Mouse (Mus musculus): Measurements from ENCODE around the gene Bend4. TPM values are rescaled to one million over a fixed set of nuclear protein-coding genes. Genes with fewer than 3 reads are reported as not detected.

Gene Bend4
- polyA plus RNA-seq, 1 experiment from 2014 or later, result 7.7 TPM

DNA sequence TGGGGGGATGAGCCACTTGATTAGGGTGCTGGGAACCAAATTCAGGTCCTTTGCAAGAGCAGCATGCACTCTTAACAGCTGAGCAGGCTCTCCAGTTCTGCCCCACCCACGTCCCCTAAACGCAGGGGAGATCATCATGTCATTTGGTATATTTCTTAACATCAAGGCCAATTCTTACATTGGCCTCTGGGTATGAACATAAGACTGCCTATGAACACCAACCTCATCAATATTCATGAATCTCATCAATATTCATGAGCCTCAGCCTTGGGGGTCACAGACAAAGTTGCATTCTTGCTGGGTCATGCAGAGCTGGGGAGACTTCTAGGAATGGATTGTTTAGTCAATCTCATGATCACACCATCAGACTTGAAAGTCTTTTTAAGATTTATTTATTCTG is 46.4 kb downstream of the Bend4 start:
- Histone ChIP-seq H3K27me3 (ENCODE audit: insufficient read depth, low read length) (no peaks in the 10 kb centered on the region), H3K9ac (no peak overlapping the region), H3K27ac (ENCODE audit: low read depth) (no peak overlapping the region), H3K9me3 (ENCODE audit: low read depth, low read length) (no peaks in the 10 kb centered on the region), H3K4me2 (no peak overlapping the region), H3K36me3 (ENCODE audit: insufficient read depth) (no peaks in the 10 kb centered on the region), H3K4me1 (ENCODE audit: insufficient read depth) (no peaks in the 10 kb centered on the region), H3K4me3 (ENCODE audit: low read depth, low read length) (no peak overlapping the region)
- DNase-seq, result no peak
- WGBS, result 94% methylated on average over 2 of the region's 2 CpGs
- ATAC-seq (ENCODE audit: insufficient read depth), result no peak
- no peak for TF ChIP-seq CTCF (IDR thresholded peaks at IDR 0.05; ENCODE audit: low read depth)

- Histone ChIP-seq H3K4me1 (ENCODE audit: insufficient read depth) (no peaks in the 10 kb centered on the region), H3K27ac (ENCODE audit: low read depth) (no peak overlapping the region), H3K27me3 (ENCODE audit: insufficient read depth, low read length) (no peaks in the 10 kb centered on the region), H3K36me3 (ENCODE audit: insufficient read depth) (no peaks in the 10 kb centered on the region), H3K9me3 (ENCODE audit: low read depth, low read length) (no peaks in the 10 kb centered on the region), H3K4me2 (no peak overlapping the region), H3K4me3 (ENCODE audit: low read depth, low read length) (no peak overlapping the region), H3K9ac (no peak overlapping the region)
- ATAC-seq (ENCODE audit: insufficient read depth) (no peak), DNase-seq (no peak)
- TF ChIP-seq CTCF (IDR thresholded peaks at IDR 0.05; ENCODE audit: low read depth), result no peak
- 63% methylated on average over 8 of the region's 8 CpGs for WGBS
Observed at GRCm38 (mm10) chr5:67377044-67377621, 51.0 kb downstream of the Bend4 start.

DNA sequence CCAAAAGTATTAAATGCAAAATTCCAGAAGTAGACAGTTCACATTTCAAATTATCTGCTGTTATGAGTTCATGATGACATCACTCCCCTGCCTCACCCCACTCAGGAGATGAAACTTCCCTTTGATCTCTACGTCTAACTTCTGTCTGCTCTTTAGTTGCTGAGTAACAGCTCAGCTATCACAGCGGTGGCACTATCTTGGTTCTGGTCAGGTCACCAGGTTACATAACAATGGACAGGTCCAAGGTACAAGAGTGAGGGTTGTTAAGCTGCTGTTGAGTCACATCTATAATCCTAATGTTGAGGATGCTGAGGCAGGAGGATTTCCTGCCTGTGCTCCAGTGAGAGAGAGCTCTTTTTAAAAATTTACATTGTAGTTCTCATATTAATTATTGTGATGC is 65.2 kb downstream of the Bend4 start:
- H3K27ac ChIP-seq (ENCODE audit: low read depth), result no peak overlapping the region
- H3K36me3 ChIP-seq (ENCODE audit: insufficient read depth), result no peaks in the 10 kb centered on the region

GRCm38 (mm10) chr5:67362316-67362715 is 65.8 kb downstream of the Bend4 start:
- WGBS, result 93% methylated on average over 10 of the region's 10 CpGs
- H3K27ac ChIP-seq (ENCODE audit: low read depth), result no peak overlapping the region
- DNase-seq, result no peak
- TF ChIP-seq CTCF (IDR thresholded peaks at IDR 0.05; ENCODE audit: low read depth), result no peak
- no peak overlapping the region for H3K9ac ChIP-seq
- no peaks in the 10 kb centered on the region for H3K4me1 ChIP-seq (ENCODE audit: insufficient read depth)
- H3K9me3 ChIP-seq (ENCODE audit: low read depth, low read length), result no peaks in the 10 kb centered on the region
- H3K36me3 ChIP-seq (ENCODE audit: insufficient read depth), result 0 out of 2 replicates have a peak, but pooled peaks cover 3% of the 10 kb centered on the region
- H3K27me3 ChIP-seq (ENCODE audit: insufficient read depth, low read length), result no peaks in the 10 kb centered on the region
- H3K4me2 ChIP-seq, result no peak overlapping the region
- H3K4me3 ChIP-seq (ENCODE audit: low read depth, low read length), result no peak overlapping the region
- no peak for ATAC-seq (ENCODE audit: insufficient read depth)

More for the DNA sequence above, 65.2 kb downstream of the Bend4 start:
- Histone ChIP-seq H3K9ac (no peak overlapping the region), H3K4me3 (ENCODE audit: low read depth, low read length) (no peak overlapping the region), H3K27me3 (ENCODE audit: insufficient read depth, low read length) (no peaks in the 10 kb centered on the region), H3K4me1 (ENCODE audit: insufficient read depth) (no peaks in the 10 kb centered on the region), H3K9me3 (ENCODE audit: low read depth, low read length) (no peaks in the 10 kb centered on the region), H3K4me2 (no peak overlapping the region)
- no peak for TF ChIP-seq CTCF (IDR thresholded peaks at IDR 0.05; ENCODE audit: low read depth)
- ATAC-seq (ENCODE audit: insufficient read depth), result no peak
- DNase-seq, result no peak
- 53% methylated on average over 2 of the region's 2 CpGs for WGBS

DNA sequence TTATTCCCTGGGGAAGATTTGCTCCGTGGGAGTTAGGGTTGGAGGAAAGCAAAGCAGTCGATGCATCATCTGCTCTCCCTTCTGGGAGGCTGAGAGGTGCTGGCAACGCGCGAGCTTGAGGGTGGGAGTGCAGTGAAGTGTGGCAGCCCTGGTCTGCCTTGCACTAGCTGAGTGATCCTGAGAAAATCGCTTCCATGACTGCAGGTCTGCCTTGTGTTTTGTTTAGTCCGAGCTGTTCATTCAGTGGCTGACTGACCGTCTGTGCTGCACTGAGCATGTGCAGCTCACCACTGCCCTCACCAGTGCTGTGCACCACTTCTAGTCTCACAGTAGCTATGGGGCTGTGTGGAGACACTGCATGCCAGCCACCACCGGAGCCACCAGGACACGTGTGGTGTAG is 79.2 kb downstream of the Bend4 start:
- 72% methylated on average over 10 of the region's 10 CpGs for WGBS
- no peak for ATAC-seq (ENCODE audit: insufficient read depth)

GRCm38 (mm10) chr5:67347060-67347459 is 81.0 kb downstream of the Bend4 start:
- no peak overlapping the region for H3K9ac ChIP-seq
- no peak for DNase-seq
- no peaks in the 10 kb centered on the region for H3K9me3 ChIP-seq (ENCODE audit: low read depth, low read length)
- no peaks in the 10 kb centered on the region for H3K4me1 ChIP-seq (ENCODE audit: insufficient read depth)
- no peak overlapping the region for H3K4me3 ChIP-seq (ENCODE audit: low read depth, low read length)
- H3K27me3 ChIP-seq (ENCODE audit: insufficient read depth, low read length), result no peaks in the 10 kb centered on the region
- peaks cover 76% of the 10 kb centered on the region for H3K36me3 ChIP-seq (ENCODE audit: insufficient read depth)
- ATAC-seq (ENCODE audit: insufficient read depth), result no peak
- H3K27ac ChIP-seq (ENCODE audit: low read depth), result no peak overlapping the region
- TF ChIP-seq CTCF (IDR thresholded peaks at IDR 0.05; ENCODE audit: low read depth), result no peak
- WGBS, result 88% methylated on average over 2 of the region's 2 CpGs
- H3K4me2 ChIP-seq, result no peak overlapping the region

More for the DNA sequence above, 79.2 kb downstream of the Bend4 start:
- Histone ChIP-seq H3K27me3 (ENCODE audit: insufficient read depth, low read length) (no peaks in the 10 kb centered on the region), H3K9ac (no peak overlapping the region), H3K4me2 (no peak overlapping the region), H3K9me3 (ENCODE audit: low read depth, low read length) (no peaks in the 10 kb centered on the region), H3K4me1 (ENCODE audit: insufficient read depth) (no peaks in the 10 kb centered on the region), H3K36me3 (ENCODE audit: insufficient read depth) (peaks cover 75% of the 10 kb centered on the region), H3K27ac (ENCODE audit: low read depth) (no peak overlapping the region), H3K4me3 (ENCODE audit: low read depth, low read length) (no peak overlapping the region)
- no peak for DNase-seq
- no peak for TF ChIP-seq CTCF (IDR thresholded peaks at IDR 0.05; ENCODE audit: low read depth)

Other genes with a start within 250 kb of the Bend4 start
- 73.9 and 77.9 TPM in 2 replicates for gene Tmem33, start 167.7 kb downstream of the Bend4 start, polyA plus RNA-seq (2014; fragmentation: Nextera tagmentation; extraction: Ambion mirVana)
- gene Slc30a9, start 121.4 kb downstream of the Bend4 start, polyA plus RNA-seq (2014; fragmentation: Nextera tagmentation; extraction: Ambion mirVana), result 93.7 and 109 TPM in 2 replicates
- gene Shisa3, start 179.6 kb upstream of the Bend4 start, polyA plus RNA-seq (2014; fragmentation: Nextera tagmentation; extraction: Ambion mirVana), result 4.7 and 5.5 TPM in 2 replicates